Mouse (Mus musculus) skeletal muscle tissue, adult 2 months (tissue): ENCODE data around the gene Sphkap.

Source experiments
- DNase-seq: peaks from one replicate; pipeline ENCODE4 v3.0.0-alpha.2; 2012; ENCODE audit warnings: low read depth, low spot score

Gene Sphkap

DNA sequence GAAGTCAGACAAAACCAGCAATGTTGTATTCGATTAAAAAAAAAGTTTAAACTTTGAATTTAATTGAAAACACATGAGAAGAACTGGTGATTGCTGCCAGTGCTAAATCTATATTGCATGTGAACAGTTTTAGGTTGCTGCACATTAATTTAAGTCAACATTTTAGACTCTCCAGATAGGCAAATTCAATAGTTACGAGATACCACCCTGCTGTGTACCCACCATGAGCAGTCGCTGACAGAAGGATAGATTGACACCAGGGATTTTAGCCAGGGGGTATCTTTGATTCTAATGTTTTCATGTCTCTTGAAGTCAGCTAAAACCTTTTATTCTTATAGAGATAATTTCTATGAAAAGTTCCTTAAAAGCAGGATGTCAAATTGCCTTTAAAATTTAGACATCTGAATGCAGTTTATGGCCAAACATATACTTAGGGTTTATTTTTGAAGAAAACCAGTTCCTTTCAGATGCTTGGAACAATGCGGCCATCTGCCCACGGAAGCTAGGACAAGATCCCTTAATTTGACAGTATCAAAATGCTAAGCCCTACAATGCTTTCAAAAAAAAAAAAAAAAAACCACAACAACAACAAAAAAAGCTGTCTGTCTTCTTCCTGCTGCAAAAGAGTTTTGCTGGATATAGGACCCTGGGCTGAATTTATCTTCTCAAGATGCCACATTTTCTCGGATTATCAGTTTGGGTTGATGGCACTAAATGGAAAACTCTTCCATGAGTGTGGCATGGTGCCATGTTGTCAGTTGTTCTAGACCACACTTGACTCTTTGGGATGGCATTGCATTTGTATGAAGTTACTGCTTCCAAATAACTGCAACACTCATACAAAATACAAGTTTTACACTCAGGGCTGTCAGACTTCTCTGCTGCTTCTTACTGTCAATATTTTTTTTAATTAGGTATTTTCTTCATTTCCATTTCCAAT, 110.6 kb downstream of the Sphkap start:
- DNase-seq, result no peak

DNA sequence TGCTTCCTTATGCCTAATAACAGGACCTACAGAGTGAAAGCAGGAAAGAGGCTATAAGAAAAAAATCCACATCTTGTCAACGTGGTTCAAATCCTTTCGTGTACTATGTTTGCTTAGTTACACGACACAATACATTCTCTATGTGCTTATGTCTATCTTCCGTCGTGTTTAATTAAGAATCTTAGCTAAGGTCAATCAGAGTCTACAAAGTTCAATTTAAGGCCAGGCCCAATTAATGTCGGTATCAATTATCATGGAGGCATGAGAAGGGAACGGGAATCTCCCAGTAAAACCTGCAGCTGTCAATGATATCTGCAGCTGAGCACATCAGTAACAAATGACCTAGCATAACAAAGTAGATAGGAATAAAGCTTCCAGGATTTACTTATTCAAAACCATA, 122.1 kb downstream of the Sphkap start:
- no peak for DNase-seq

DNA sequence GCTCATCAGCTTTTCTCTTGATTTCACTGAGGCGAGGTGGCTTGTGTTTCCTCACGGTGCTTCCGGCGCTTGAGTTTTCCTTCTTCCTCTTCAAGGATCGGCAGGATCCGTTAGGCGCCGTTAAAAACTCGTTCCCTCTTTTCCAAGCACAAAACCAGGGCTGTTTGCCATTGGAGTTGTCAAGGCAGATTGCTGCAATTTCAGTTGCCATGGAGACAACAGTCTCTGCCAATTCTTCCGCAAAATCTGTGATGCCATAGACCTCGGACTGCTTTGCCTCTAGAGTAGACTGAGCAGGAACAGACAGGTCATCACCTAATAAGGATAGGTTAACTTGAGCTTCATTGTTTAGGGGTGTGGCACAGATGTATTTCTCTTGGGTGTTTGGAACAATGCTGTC, 131.0 kb downstream of the Sphkap start:
- peak; percentile 13 for DNase-seq

DNA sequence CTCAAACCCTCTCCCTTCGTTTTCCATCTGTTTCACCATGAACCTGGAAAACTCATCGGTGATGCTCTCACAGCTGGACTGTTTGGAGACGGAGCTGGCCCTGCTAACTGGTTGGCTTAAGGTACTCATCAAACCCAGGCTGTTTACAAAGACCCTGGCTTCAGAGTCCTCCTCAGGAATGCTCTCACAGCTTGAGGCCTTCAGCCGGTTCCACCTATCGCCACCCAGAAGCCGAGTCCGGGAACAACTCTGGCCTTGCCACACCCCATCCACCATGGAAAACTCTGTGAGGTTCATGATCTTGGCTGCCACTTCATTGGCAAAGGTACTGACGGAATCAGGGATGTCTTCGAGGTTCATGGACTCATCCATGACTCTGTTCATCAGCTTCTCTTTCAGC, 131.4 kb downstream of the Sphkap start:
- no peak for DNase-seq

DNA sequence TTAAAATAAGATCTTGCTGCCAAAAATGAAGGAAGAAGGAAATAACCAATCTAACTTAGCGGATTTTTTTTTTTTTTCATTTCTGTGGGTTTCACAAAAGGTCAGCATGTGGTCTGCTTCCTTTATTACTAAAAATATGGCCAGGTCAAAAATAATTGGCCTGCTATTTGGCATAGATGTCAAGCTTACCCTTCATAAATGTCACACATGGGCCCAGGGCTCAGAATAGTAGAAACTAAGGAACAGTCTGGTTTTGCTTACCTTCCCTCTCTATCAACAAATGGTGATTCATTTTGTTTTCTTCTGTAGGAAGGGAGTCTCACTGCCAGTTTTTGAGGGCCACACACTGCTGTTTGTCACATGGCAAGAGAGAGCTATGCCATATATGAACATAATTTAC, 156.3 kb downstream of the Sphkap start:
- no peak for DNase-seq

DNA sequence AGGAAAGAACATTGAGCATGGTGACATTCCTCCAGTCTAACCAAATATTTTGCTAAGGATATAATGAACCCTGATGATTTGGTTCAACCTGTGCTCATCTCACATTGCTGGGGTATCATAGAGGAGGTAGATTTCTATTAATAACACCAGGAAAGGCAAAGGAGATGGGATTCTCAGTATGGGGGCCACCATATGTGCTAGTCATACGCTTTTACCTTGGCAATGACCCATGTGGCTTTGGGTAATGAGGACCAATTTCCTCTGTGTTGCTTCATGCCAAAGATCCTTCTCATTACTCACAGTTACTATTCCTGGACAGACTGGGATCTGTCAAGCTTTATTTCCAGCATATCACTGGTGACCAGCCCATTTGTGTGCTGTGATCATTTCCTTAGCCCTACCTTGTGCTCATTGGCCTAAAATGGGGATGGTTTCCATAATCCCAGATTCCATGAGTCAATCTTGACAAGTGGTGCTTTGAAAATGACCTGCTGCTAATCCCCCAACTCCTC, 159.7 kb downstream of the Sphkap start:
- no peak for DNase-seq

DNA sequence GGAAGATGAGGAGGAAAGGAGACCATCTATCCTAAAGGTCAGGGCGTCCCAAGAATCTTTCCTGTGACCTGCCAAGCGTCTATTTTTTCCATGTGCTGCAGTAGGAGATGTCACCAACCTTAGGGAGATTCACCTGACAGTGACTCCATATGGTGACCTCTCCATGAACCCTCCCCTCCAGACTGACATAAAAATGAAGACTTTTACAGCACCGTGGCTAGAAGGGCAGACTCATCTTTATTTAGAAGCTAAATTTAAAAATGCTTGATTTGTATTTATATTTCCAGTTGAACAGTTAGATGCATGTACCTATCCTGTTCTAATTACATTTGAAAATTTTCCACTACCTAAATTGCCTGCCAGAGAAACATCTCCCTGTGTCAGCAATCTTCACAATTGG, 180.1 kb downstream of the Sphkap start:
- no peak for DNase-seq

DNA sequence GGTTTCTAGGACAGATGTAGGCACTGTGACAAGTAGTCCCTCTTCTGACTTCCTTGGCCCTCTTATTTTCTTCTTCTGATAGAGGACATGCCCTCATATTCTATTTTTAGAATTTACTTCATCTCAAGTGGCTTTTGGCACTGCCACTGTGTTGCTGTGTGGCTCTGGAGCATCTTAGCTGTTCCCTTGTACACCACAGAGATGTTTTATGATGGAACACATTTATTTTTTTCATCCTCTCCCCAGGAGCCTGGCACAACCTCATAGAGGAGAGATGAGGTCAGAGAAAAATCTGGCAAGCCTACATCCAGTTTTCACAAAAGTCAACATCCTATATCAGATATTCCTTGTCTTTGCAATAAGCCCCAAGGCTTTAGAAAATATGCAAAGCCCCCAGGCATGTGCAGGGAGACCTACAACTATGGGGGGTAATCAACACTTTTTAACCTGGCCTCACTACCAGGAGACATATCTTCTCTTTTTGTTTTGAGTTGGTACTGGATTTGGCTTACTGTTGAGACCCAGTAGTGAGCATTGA, 183.5 kb downstream of the Sphkap start:
- no peak for DNase-seq

DNA sequence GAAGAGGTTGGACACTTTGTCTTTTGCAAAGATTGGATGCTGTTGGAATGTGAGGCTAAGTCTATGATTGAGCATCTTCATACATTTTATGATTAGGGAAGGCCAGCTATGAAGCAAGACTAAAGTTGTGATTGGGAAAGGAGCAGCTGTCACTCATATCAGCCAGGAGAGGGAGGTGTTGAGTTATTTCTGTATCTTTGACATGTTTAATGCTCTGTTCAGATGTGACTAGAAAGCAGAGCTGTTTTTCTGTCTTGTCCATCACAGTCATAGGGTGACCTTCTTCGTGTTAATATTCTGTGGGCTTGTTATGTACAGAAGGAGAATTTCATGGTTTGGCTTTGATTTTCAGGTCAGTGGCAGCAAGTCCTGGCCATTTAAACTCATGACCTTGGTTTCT, 184.9 kb downstream of the Sphkap start:
- no peak for DNase-seq

DNA sequence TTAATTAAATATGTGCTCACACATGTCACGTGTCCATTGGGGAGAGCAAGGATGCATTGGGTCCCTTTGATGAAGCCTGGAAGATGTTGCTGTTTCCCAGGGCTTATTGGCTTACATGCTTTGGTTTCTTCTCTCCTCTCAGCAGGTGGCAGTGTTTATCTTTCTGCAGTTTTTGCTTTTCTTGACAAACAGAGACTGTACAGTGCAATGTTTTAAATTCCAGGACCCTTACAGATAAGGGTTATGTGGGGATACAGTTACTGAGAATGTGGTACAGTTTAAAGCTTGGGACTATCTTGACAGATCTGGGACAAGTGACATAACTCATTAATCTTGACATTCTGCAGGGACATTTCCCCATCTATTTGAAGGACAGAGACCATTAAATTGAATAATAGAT, 189.7 kb downstream of the Sphkap start:
- DNase-seq, result no peak

DNA sequence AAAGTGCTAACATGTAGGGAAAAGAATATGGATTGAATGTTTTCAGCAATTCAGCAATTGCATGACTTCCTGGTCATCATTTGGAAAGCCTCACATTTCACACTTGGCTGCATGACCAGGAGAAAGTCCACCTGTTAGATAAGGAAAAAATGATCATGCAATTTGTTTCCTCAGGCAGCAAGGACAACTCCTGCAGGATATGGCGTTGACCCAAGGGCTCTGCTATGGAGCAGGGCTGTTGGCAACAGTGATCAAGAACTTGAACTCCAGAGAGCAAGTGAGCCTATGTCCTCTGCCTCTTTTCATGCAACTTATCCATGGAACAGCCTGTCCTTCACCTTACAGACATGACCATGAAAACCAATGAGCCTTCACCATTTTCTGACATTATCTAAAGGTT, 198.0 kb downstream of the Sphkap start:
- DNase-seq, result no peak
